Mouse (Mus musculus) E14TG2a.4 (cell line): ENCODE data around the gene Gm20683.

Source experiments
- CTCF ChIP-seq: conservative IDR thresholded peaks from 2 replicates; pipeline ENCODE4 v1.5.1; 2014; ENCODE audit warnings: low read length
- NANOG ChIP-seq: IDR thresholded peaks from 2 replicates; pipeline ENCODE4 v1.6.1; 2014; ENCODE audit warnings: borderline replicate concordance, low read length, mixed read lengths
- POU5F1 ChIP-seq: IDR thresholded peaks from 2 replicates; pipeline ENCODE4 v1.6.1; 2014; ENCODE audit warnings: low read length, borderline replicate concordance

GRCm38 (mm10) chr17:25869954-25870353, 28.4 kb upstream of the Gm20683 start:
- TF ChIP-seq CTCF (no peak), NANOG (no peak), POU5F1 (no peak)
